Mouse (Mus musculus) forebrain, embryonic 12.5 days (tissue): ENCODE results near the gene Map2k3. TPM values are rescaled to one million over a fixed set of nuclear protein-coding genes. Genes with fewer than 3 reads are reported as not detected.
A peak's percentile ranks its signal among the peaks of the same experiment; 100 is the strongest.

ENCODE experiments used
- ATAC-seq: fragments of 200-750 bp; cut with Nextera tagmentation; 2 replicates; pipeline ENCODE4 v1.8.0; 2017; ENCODE audit warnings: moderate TSS enrichment; ENCODE audit not compliant: low FRiP score
- H3K27ac ChIP-seq: fragments of 300-500 bp; sonication (generic); 2 replicates; pipeline ENCODE4 v1.5.1; 2016; ENCODE audit warnings: mild to moderate bottlenecking
- H3K27me3 ChIP-seq: fragments of 300-500 bp; sonication (generic); 2 replicates; pipeline ENCODE4 v1.6.1; 2016; ENCODE audit warnings: mild to moderate bottlenecking
- H3K36me3 ChIP-seq: fragments of 300-500 bp; sonication (generic); replicated peaks from 2 replicates; pipeline ENCODE4 v1.6.1; 2016; ENCODE audit warnings: mild to moderate bottlenecking
- H3K4me1 ChIP-seq: fragments of 300-500 bp; sonication (generic); 2 replicates; pipeline ENCODE4 v1.6.1; 2016
- H3K4me2 ChIP-seq: fragments of 300-500 bp; sonication (generic); 2 replicates; pipeline ENCODE4 v1.6.1; 2016; ENCODE audit warnings: mild to moderate bottlenecking, moderate library complexity
- H3K4me3 ChIP-seq: fragments of 300-500 bp; sonication (generic); replicated peaks from 2 replicates; pipeline ENCODE4 v1.5.1; 2016; ENCODE audit warnings: mild to moderate bottlenecking
- H3K9ac ChIP-seq: fragments of 300-500 bp; sonication (generic); 2 replicates; pipeline ENCODE4 v1.6.1; 2016; ENCODE audit warnings: mild to moderate bottlenecking
- H3K9me3 ChIP-seq: fragments of 300-500 bp; sonication (generic); 2 replicates; pipeline ENCODE4 v1.6.1; 2016
- WGBS: fragments of 180-500 bp; shearing (Covaris S2); methylation state at CpG from one replicate; pipeline ENCODE4 v1.1.7; 2016; 5-methylcytosine and 5-hydroxymethylcytosine counted together
- polyA plus RNA-seq: library from polyadenylated mRNA; unstranded; fragments of >200 nt; fragmentation: Nextera tagmentation; extraction: Ambion mirVana; gene quantifications from 2 replicates; pipeline ENCODE4 v1.2.1, GENCODE M21; 2016

The Map2k3 gene
- polyA plus RNA-seq, 1 experiment from 2014 or later = 43.7 TPM

- Histone ChIP-seq H3K4me2 (peak overlapping the region; percentile 88), H3K4me3 (peak overlapping the region; percentile 70), H3K9me3 (no peaks in the 10 kb centered on the region), H3K9ac (peak overlapping the region; percentile 57), H3K36me3 (no peaks in the 10 kb centered on the region; the same call in 1 of the 2 replicates), H3K27ac (no peak overlapping the region), H3K27me3 (peaks cover 19% of the 10 kb centered on the region), H3K4me1 (peaks cover 38% of the 10 kb centered on the region)
- ATAC-seq = no peak
- WGBS = 2% methylated on average over 30 of the region's 30 CpGs
Observed at GRCm38 (mm10) chr11:60931282-60931868, 458 bp upstream of the Map2k3 start.

DNA sequence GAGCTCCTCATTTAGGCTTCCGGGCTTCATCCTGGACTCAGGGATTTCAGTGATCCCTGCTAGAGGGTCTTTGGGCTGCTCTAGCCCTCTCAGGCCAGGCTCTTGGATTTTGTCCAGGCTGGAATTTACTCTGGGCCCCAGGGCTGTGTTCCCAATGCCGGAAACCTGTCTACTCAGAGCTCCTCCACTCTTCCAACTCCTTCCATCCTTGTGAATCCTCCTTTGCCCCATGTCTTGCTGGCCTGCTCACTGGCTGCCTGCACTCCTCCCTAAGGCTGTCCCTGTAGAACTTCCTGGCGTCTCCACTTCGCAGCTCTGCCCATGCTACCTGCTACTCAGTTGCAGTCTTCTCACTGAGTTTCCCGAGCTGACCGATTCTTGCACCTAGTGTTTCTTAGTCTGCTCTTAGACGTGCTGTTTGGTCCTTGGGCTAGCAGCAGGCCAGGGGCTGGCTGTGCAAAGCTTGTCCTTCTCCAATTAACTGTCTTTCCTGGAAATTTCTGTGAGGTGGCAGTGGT, 729 bp downstream of the Map2k3 start:
- peaks cover 34% of the 10 kb centered on the region for H3K4me1 ChIP-seq
- H3K4me3 ChIP-seq = peak overlapping the region; percentile 70
- no peaks in the 10 kb centered on the region for H3K9me3 ChIP-seq
- no peak for ATAC-seq
- H3K36me3 ChIP-seq = no peaks in the 10 kb centered on the region; the same call in 1 of the 2 replicates
- H3K27me3 ChIP-seq = peaks cover 19% of the 10 kb centered on the region
- H3K9ac ChIP-seq = peak overlapping the region; percentile 83
- WGBS = 9% methylated on average over 7 of the region's 7 CpGs
- no peak overlapping the region for H3K27ac ChIP-seq
- H3K4me2 ChIP-seq = peak overlapping the region; percentile 88

DNA sequence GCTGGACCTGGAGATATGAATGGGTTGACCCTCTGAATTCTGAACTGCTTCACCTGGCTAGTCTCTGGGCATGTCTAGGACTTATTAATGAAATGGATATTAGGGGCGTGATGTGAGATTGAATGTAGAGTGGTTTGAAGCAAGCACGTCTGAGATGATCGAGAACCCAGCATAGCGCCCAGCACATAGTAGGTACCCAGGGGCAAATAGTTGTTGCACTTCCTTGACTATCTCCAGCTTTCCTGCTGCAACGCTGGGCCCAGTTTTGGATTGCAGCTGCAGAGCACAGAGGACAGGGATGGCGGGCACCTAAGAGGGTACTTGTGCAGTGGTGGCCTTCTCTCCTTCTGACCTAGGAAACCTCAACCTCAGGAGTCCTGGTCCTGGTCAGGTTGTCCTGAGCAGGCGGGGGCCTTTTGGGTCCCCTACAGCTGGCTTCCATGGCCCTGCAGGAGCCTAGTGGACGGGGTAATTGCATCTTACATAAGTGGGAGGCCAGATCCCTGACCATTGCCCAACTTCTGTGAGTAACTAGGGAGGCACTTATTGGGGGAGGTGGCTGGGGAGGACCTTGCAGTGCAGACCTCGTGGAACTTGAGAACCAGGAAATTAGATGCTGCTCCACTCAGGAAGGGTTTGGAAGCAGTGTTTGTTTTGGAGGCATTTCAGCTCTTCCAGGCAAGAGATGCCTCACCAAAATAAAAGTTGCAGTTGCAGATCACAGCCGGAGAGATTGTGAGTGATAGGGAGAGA, 1.5 kb downstream of the Map2k3 start:
- Histone ChIP-seq H3K9me3 (no peaks in the 10 kb centered on the region), H3K36me3 (no peaks in the 10 kb centered on the region; the same call in 1 of the 2 replicates), H3K27ac (no peak overlapping the region), H3K4me3 (0 out of 2 replicates have a peak overlapping the region, but pooled peaks have one; percentile 4), H3K4me2 (peak overlapping the region; percentile 88), H3K4me1 (peaks cover 32% of the 10 kb centered on the region), H3K9ac (peak overlapping the region; percentile 83), H3K27me3 (peaks cover 19% of the 10 kb centered on the region)
- no peak for ATAC-seq
- 85% methylated on average over 10 of the region's 10 CpGs for WGBS

- Histone ChIP-seq H3K9ac (no peak overlapping the region), H3K27me3 (peaks cover 14% of the 10 kb centered on the region), H3K4me2 (no peak overlapping the region), H3K4me1 (peaks cover 32% of the 10 kb centered on the region), H3K4me3 (no peak overlapping the region), H3K36me3 (no peaks in the 10 kb centered on the region; the same call in 1 of the 2 replicates), H3K9me3 (no peaks in the 10 kb centered on the region), H3K27ac (no peak overlapping the region)
- WGBS = 82% methylated on average over 2 of the region's 2 CpGs
- no peak for ATAC-seq
Observed at GRCm38 (mm10) chr11:60934795-60935194, 3.0 kb downstream of the Map2k3 start.

DNA sequence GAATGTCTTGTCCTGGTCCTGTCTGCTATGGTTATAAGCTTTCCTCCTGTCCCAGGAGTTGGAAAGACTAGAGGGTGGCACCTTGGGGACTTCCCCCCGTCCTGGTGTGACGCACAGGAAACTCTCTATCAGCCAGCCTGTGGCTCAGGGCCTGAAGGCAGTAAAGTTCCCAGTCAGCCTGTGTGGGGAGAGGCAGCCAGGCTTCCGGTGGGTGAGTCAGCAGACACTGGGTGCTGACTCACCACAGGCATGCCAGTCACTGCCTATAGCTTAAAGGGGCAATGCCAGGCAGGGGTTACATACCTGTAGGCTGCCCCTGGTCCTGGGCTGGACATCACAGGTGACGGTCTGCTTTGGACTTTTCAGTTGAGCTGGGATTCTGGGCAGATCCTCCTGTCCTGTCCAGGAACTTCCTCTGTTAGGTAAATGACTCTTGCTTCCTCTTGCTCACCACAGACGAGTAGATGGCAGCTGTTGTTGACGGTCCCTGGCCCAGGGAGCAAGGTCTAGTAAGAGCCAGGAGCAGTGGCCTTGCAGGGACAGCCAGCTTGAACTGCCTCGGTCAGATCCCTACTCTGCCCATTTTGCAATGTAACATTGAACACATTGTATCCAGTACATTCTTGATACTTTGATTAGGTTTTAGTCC, 3.6 kb downstream of the Map2k3 start:
- ATAC-seq = no peak
- H3K27me3 ChIP-seq = peaks cover 9% of the 10 kb centered on the region
- no peak overlapping the region for H3K4me2 ChIP-seq
- WGBS = 91% methylated on average over 7 of the region's 7 CpGs
- no peak overlapping the region for H3K27ac ChIP-seq
- H3K9ac ChIP-seq = no peak overlapping the region
- no peak overlapping the region for H3K4me3 ChIP-seq
- H3K36me3 ChIP-seq = no peaks in the 10 kb centered on the region; the same call in 1 of the 2 replicates
- no peaks in the 10 kb centered on the region for H3K9me3 ChIP-seq
- H3K4me1 ChIP-seq = peaks cover 32% of the 10 kb centered on the region

DNA sequence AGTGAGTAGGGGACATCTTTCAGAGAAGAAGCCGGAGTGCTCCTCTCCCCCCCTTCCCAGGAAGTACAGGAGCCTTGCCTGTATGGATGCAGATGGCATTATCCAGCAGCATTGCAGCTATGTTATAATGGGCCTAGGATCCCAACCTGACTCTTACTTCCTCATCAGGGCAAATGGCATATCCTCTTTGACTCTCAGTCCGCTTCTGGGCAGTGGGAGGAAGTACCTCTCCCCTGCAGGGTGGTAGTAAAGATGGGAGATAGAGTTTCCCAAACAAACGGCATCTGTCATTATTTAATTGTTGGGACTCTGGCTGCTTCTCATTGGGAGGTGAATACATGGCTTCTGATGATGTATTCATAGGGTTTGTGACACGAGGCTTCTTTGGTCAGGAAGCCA, 4.1 kb downstream of the Map2k3 start:
- 89% methylated on average over 4 of the region's 4 CpGs for WGBS
- H3K9me3 ChIP-seq = no peaks in the 10 kb centered on the region
- no peak overlapping the region for H3K27ac ChIP-seq
- peaks cover 3% of the 10 kb centered on the region; the same call in 1 of the 2 replicates for H3K27me3 ChIP-seq
- H3K9ac ChIP-seq = no peak overlapping the region
- no peak overlapping the region for H3K4me3 ChIP-seq
- no peak overlapping the region for H3K4me2 ChIP-seq
- no peaks in the 10 kb centered on the region; the same call in 1 of the 2 replicates for H3K36me3 ChIP-seq
- H3K4me1 ChIP-seq = peaks cover 30% of the 10 kb centered on the region
- ATAC-seq = no peak

- no peak overlapping the region for H3K4me3 ChIP-seq
- no peaks in the 10 kb centered on the region for H3K9me3 ChIP-seq
- H3K9ac ChIP-seq = no peak overlapping the region
- ATAC-seq = no peak
- H3K4me1 ChIP-seq = peaks cover 29% of the 10 kb centered on the region
- no peak overlapping the region for H3K4me2 ChIP-seq
- H3K36me3 ChIP-seq = peaks cover 5% of the 10 kb centered on the region
- WGBS = 90% methylated on average over 3 of the region's 3 CpGs
- H3K27me3 ChIP-seq = no peaks in the 10 kb centered on the region
- H3K27ac ChIP-seq = no peak overlapping the region
Observed at GRCm38 (mm10) chr11:60937611-60938010, 5.8 kb downstream of the Map2k3 start.

- Histone ChIP-seq H3K9me3 (no peaks in the 10 kb centered on the region), H3K27me3 (no peaks in the 10 kb centered on the region), H3K4me1 (peaks cover 13% of the 10 kb centered on the region), H3K36me3 (peaks cover 22% of the 10 kb centered on the region), H3K4me2 (no peak overlapping the region), H3K9ac (no peak overlapping the region), H3K4me3 (no peak overlapping the region), H3K27ac (no peak overlapping the region)
- 94% methylated on average over 3 of the region's 3 CpGs for WGBS
- ATAC-seq = no peak
Observed at GRCm38 (mm10) chr11:60939487-60939886, 7.7 kb downstream of the Map2k3 start.

GRCm38 (mm10) chr11:60940501-60940900, 8.7 kb downstream of the Map2k3 start:
- H3K27ac ChIP-seq = no peak overlapping the region
- H3K9me3 ChIP-seq = no peaks in the 10 kb centered on the region
- H3K4me3 ChIP-seq = no peak overlapping the region
- peaks cover 29% of the 10 kb centered on the region for H3K36me3 ChIP-seq
- H3K4me1 ChIP-seq = peaks cover 13% of the 10 kb centered on the region
- H3K27me3 ChIP-seq = no peaks in the 10 kb centered on the region
- no peak for ATAC-seq
- H3K4me2 ChIP-seq = no peak overlapping the region
- no peak overlapping the region for H3K9ac ChIP-seq
- 87% methylated on average over 5 of the region's 5 CpGs for WGBS

- Histone ChIP-seq H3K4me3 (no peak overlapping the region), H3K9ac (no peak overlapping the region), H3K4me2 (no peak overlapping the region), H3K4me1 (peaks cover 13% of the 10 kb centered on the region), H3K9me3 (no peaks in the 10 kb centered on the region), H3K27ac (no peak overlapping the region), H3K36me3 (peaks cover 37% of the 10 kb centered on the region), H3K27me3 (no peaks in the 10 kb centered on the region)
- ATAC-seq = no peak
- WGBS = 61% methylated on average over 9 of the region's 9 CpGs
Observed at GRCm38 (mm10) chr11:60941370-60941769, 9.5 kb downstream of the Map2k3 start.

DNA sequence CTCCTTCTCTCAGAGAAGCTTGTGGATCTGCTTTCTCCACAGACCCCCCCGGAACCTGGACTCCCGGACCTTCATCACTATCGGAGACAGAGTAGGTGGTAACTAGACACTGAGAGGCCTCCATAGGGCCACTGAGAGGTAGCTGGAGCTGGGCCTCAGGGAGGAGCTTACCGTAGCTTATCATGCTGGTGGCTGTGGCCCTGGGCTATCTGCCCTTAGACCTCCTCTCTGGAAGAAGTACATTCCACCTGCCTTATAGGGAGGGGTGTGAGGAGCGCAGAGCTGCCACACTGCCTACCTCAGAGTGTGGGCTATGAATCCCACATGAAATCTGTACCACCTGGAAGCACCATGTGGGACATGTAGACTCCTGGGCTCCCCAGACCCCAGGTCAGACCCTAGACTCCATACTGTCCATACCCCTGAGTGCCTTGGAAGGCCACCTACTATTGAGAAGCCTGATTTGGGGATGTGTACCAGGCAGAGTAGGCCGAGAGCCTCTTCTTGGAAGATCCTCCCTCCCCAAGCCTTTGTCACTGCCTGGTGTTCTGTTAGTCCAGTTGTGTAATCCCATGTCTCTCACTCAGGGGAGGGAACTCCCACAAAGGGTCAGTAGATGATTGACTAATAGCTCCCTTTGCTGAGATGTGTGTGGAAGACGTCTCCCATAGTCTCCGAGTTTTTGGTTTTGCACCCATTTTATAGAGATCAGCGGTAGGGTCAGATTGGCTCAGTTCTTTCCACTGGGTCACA, 10.6 kb downstream of the Map2k3 start:
- H3K4me2 ChIP-seq = no peak overlapping the region
- ATAC-seq = no peak
- H3K27ac ChIP-seq = no peak overlapping the region
- no peak overlapping the region for H3K4me3 ChIP-seq
- no peaks in the 10 kb centered on the region for H3K27me3 ChIP-seq
- H3K4me1 ChIP-seq = peaks cover 9% of the 10 kb centered on the region; the same call in 1 of the 2 replicates
- H3K9me3 ChIP-seq = no peaks in the 10 kb centered on the region
- no peak overlapping the region for H3K9ac ChIP-seq
- 92% methylated on average over 9 of the region's 9 CpGs for WGBS
- peaks cover 48% of the 10 kb centered on the region for H3K36me3 ChIP-seq

GRCm38 (mm10) chr11:60945003-60945402, 13.2 kb downstream of the Map2k3 start:
- peaks cover 72% of the 10 kb centered on the region for H3K36me3 ChIP-seq
- H3K27ac ChIP-seq = no peak overlapping the region
- no peak overlapping the region for H3K4me3 ChIP-seq
- peaks cover 9% of the 10 kb centered on the region; the same call in 1 of the 2 replicates for H3K4me1 ChIP-seq
- no peak overlapping the region for H3K4me2 ChIP-seq
- no peak for ATAC-seq
- H3K9ac ChIP-seq = no peak overlapping the region
- WGBS = 70% methylated on average over 4 of the region's 4 CpGs
- no peaks in the 10 kb centered on the region for H3K27me3 ChIP-seq
- no peaks in the 10 kb centered on the region for H3K9me3 ChIP-seq
